Mouse (Mus musculus) midbrain, embryonic 12.5 days (tissue): ENCODE data around the gene Ash1l. TPM values are rescaled to one million over a fixed set of nuclear protein-coding genes. Genes with fewer than 3 reads are reported as not detected.
"Not testable (repeated sequence)": the region's sequence is repeated elsewhere in the genome, so short reads cannot be mapped to it uniquely, and the experiment has no call there.

Experiments
- ATAC-seq: fragments of 200-750 bp; cut with Nextera tagmentation; 2 replicates; pipeline ENCODE4 v1.8.0; 2017; ENCODE audit warnings: low read depth, moderate TSS enrichment, moderate library complexity; ENCODE audit not compliant: low FRiP score
- H3K27ac ChIP-seq: fragments of 300-500 bp; sonication (generic); replicated peaks from 2 replicates; pipeline ENCODE4 v1.5.1; 2016; ENCODE audit warnings: mild to moderate bottlenecking
- H3K27me3 ChIP-seq: fragments of 300-500 bp; sonication (generic); 2 replicates; pipeline ENCODE4 v1.6.1; 2016; ENCODE audit warnings: mild to moderate bottlenecking
- H3K36me3 ChIP-seq: fragments of 300-500 bp; sonication (generic); 2 replicates; pipeline ENCODE4 v1.6.1; 2016
- H3K4me1 ChIP-seq: fragments of 300-500 bp; sonication (generic); 2 replicates; pipeline ENCODE4 v1.6.1; 2016
- H3K4me2 ChIP-seq: fragments of 300-500 bp; sonication (generic); replicated peaks from 2 replicates; pipeline ENCODE4 v1.6.1; 2016; ENCODE audit warnings: mild to moderate bottlenecking, moderate library complexity
- H3K4me3 ChIP-seq: fragments of 300-500 bp; sonication (generic); 2 replicates; pipeline ENCODE4 v1.5.1; 2016; ENCODE audit warnings: mild to moderate bottlenecking
- H3K9ac ChIP-seq: fragments of 300-500 bp; sonication (generic); replicated peaks from 2 replicates; pipeline ENCODE4 v1.6.1; 2016; ENCODE audit warnings: mild to moderate bottlenecking, moderate library complexity
- H3K9me3 ChIP-seq: fragments of 300-500 bp; sonication (generic); 2 replicates; pipeline ENCODE4 v1.6.1; 2016; ENCODE audit warnings: mild to moderate bottlenecking
- WGBS: fragments of 180-500 bp; shearing (Covaris S2); methylation state at CpG from one replicate; pipeline ENCODE4 v1.1.7; 2016; 5-methylcytosine and 5-hydroxymethylcytosine counted together
- polyA plus RNA-seq: library from polyadenylated mRNA; unstranded; fragments of >200 nt; fragmentation: Nextera tagmentation; extraction: Ambion mirVana; gene quantifications from 2 replicates; pipeline ENCODE4 v1.2.1, GENCODE M21; 2016

Gene Ash1l
- polyA plus RNA-seq, 1 experiment from 2014 or later, result 23.7 TPM

DNA sequence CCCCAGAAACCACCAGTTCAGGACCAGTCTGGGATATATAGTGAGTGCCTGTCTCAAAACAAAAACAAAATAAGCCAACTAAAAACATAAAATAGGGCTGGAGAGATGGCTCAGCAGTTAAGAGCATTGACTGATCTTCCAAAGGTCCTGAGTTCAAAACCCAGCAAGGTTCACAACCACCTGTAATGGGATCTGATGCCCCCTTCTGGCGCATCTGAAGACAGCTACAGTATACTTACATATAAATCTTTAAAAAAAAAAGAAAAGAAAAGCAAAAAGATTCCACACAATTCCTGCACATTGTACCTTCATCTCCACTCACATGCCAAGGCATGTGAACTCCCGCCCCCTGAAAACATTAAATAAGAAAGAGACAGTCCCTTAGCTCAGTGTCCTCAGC, 24.8 kb upstream of the Ash1l start:
- Histone ChIP-seq H3K9ac (no peak overlapping the region), H3K36me3 (peaks cover 93% of the 10 kb centered on the region), H3K4me3 (no peak overlapping the region), H3K4me2 (no peak overlapping the region), H3K4me1 (no peaks in the 10 kb centered on the region), H3K9me3 (0 out of 2 replicates have a peak, but pooled peaks cover 5% of the 10 kb centered on the region), H3K27ac (no peak overlapping the region), H3K27me3 (no peaks in the 10 kb centered on the region)
- 93% methylated on average over 2 of the region's 2 CpGs for WGBS
- ATAC-seq, result no peak

GRCm38 (mm10) chr3:88929501-88929900, 20.9 kb upstream of the Ash1l start:
- H3K9me3 ChIP-seq, result no peaks in the 10 kb centered on the region
- H3K36me3 ChIP-seq, result peaks cover 79% of the 10 kb centered on the region
- H3K4me1 ChIP-seq, result no peaks in the 10 kb centered on the region
- H3K9ac ChIP-seq, result no peak overlapping the region
- no peaks in the 10 kb centered on the region for H3K27me3 ChIP-seq
- H3K4me3 ChIP-seq, result no peak overlapping the region
- 91% methylated on average over 3 of the region's 3 CpGs for WGBS
- no peak overlapping the region for H3K27ac ChIP-seq
- no peak for ATAC-seq
- no peak overlapping the region for H3K4me2 ChIP-seq

DNA sequence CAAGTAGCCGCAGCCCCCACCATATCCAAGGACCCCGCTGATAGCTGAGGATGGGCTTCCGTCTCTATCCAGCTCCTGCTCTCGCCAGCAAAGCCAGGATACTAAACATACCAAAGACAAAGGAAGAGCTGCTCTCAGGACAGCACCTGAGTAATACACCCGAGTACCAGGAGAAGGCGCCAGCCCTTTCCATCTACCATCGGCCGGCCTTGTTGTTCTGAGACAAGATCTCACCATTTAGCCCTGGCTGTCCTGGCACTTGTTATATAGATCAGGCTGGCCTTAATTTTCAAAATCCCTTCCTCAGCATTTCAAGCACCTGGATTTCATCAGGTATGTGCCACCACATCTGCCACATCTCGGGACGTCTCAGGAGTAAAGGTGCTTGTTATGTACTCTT, 11.4 kb upstream of the Ash1l start:
- WGBS, result 93% methylated on average over 10 of the region's 10 CpGs
- Histone ChIP-seq H3K36me3 (peaks cover 55% of the 10 kb centered on the region), H3K27ac (no peak overlapping the region)

GRCm38 (mm10) chr3:88939749-88940148, 10.7 kb upstream of the Ash1l start:
- H3K9ac ChIP-seq, result no peak overlapping the region
- H3K4me3 ChIP-seq, result no peak overlapping the region
- no peak overlapping the region for H3K27ac ChIP-seq
- H3K9me3 ChIP-seq, result no peaks in the 10 kb centered on the region
- peaks cover 48% of the 10 kb centered on the region for H3K36me3 ChIP-seq
- H3K27me3 ChIP-seq, result no peaks in the 10 kb centered on the region
- WGBS, result 76% methylated on average over 3 of the region's 3 CpGs
- no peak overlapping the region for H3K4me2 ChIP-seq
- ATAC-seq, result no peak
- H3K4me1 ChIP-seq, result no peaks in the 10 kb centered on the region

More for the DNA sequence above, 11.4 kb upstream of the Ash1l start:
- Histone ChIP-seq H3K27me3 (no peaks in the 10 kb centered on the region), H3K4me2 (no peak overlapping the region), H3K9ac (no peak overlapping the region), H3K4me3 (no peak overlapping the region), H3K4me1 (no peaks in the 10 kb centered on the region), H3K9me3 (no peaks in the 10 kb centered on the region)
- no peak for ATAC-seq

- Histone ChIP-seq H3K4me3 (no peak overlapping the region), H3K27me3 (no peaks in the 10 kb centered on the region), H3K4me2 (no peak overlapping the region), H3K27ac (no peak overlapping the region), H3K4me1 (no peaks in the 10 kb centered on the region), H3K36me3 (peaks cover 31% of the 10 kb centered on the region), H3K9me3 (no peaks in the 10 kb centered on the region), H3K9ac (no peak overlapping the region)
- WGBS, result 94% methylated on average over 10 of the region's 10 CpGs
- ATAC-seq, result no peak
Measured at GRCm38 (mm10) chr3:88942316-88942880, 8.0 kb upstream of the Ash1l start.

DNA sequence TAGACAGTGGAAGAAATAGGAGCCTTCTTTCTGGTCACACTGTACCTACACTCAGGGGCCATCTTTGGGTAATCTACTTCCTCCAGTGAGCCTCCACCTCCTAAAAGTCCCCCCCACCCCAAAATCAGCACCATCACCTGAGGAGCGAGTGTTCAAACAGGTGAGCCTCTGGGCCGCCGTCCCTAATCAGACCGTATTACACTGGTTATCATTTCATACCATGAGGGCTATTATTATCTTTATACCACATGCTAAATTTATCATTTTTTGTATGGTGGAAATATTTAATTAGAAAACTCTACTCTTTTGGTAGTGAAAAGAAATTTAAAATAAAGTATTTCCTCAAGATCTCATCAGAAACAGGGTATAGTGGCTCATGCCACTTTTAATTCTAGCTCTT, 6.3 kb upstream of the Ash1l start:
- H3K4me1 ChIP-seq, result peaks cover 16% of the 10 kb centered on the region
- ATAC-seq, result no peak
- no peak overlapping the region for H3K9ac ChIP-seq
- H3K4me3 ChIP-seq, result no peak overlapping the region
- WGBS, result 97% methylated on average over 4 of the region's 4 CpGs
- H3K27me3 ChIP-seq, result no peaks in the 10 kb centered on the region
- H3K9me3 ChIP-seq, result no peaks in the 10 kb centered on the region
- no peak overlapping the region for H3K27ac ChIP-seq
- no peak overlapping the region for H3K4me2 ChIP-seq
- peaks cover 21% of the 10 kb centered on the region for H3K36me3 ChIP-seq

- under 1% methylated on average over 67 of the region's 92 CpGs for WGBS
- Histone ChIP-seq H3K4me3 (peak overlapping the region; percentile 90), H3K9me3 (no peaks in the 10 kb centered on the region), H3K27ac (peak overlapping the region; percentile 99), H3K36me3 (no peaks in the 10 kb centered on the region), H3K27me3 (no peaks in the 10 kb centered on the region), H3K9ac (peak overlapping the region; percentile 94), H3K4me1 (peaks cover 32% of the 10 kb centered on the region), H3K4me2 (peak overlapping the region; percentile 73)
- ATAC-seq, result peak; percentile 93
Measured at GRCm38 (mm10) chr3:88949786-88950575, 441 bp upstream of the Ash1l start.

DNA sequence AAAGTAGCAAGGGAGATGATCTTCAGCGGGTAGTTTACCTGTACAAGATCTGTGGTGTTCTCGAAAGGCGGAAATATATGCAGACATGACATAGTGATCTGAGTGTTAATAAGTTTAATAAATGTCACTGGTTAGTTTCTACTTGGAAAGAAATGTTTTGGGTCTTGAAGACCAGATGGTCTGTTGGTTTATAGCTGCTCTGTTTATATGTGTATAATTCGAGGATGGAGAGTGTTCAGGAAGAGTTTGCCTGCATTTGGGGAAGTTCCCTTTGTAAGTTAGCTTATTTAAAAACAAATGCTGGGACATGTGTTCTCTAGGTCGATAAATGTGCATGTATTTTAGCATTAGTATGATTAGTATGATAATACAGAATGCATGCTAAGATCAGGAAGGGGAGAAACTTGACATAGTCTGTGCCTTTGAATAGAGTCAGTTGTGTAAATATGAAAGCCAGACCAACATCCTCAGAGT, 942 bp downstream of the Ash1l start:
- under 1% methylated on average over 5 of the region's 5 CpGs for WGBS
- H3K9ac ChIP-seq, result peak overlapping the region; percentile 94
- H3K4me1 ChIP-seq, result peaks cover 32% of the 10 kb centered on the region
- H3K27me3 ChIP-seq, result no peaks in the 10 kb centered on the region
- no peaks in the 10 kb centered on the region for H3K36me3 ChIP-seq
- ATAC-seq, result no peak
- H3K9me3 ChIP-seq, result no peaks in the 10 kb centered on the region
- H3K4me3 ChIP-seq, result peak overlapping the region; percentile 90
- H3K4me2 ChIP-seq, result peak overlapping the region; percentile 73
- peak overlapping the region; percentile 99 for H3K27ac ChIP-seq

- H3K4me1 ChIP-seq, result peaks cover 25% of the 10 kb centered on the region
- no peak overlapping the region for H3K4me3 ChIP-seq
- WGBS, result 93% methylated on average over 4 of the region's 4 CpGs
- H3K27ac ChIP-seq, result no peak overlapping the region
- H3K9ac ChIP-seq, result no peak overlapping the region
- no peak for ATAC-seq
- H3K4me2 ChIP-seq, result no peak overlapping the region
- H3K36me3 ChIP-seq, result no peaks in the 10 kb centered on the region
- no peaks in the 10 kb centered on the region for H3K9me3 ChIP-seq
- no peaks in the 10 kb centered on the region for H3K27me3 ChIP-seq
Measured at GRCm38 (mm10) chr3:88953246-88953645, 2.8 kb downstream of the Ash1l start.

DNA sequence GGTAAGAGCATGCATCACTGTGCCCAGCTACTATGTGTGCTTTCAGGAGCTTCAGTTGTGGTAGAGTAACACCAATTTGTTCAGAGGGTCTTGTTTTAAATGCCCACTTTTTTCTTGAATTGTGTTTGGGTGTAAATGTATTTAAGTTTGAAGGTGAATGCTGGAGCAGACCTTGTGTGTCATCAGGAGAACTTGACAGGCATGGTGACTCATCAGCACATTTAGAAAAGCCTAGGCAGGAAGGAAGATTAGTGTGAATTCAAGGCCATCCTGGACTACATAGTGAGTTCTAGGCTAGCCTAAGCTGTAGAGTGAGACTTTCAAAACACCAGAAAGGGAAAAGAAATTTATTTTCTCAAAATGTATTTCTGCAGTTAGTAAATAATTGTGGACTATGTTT, 3.3 kb downstream of the Ash1l start:
- Histone ChIP-seq H3K9ac (no peak overlapping the region), H3K4me3 (no peak overlapping the region), H3K36me3 (no peaks in the 10 kb centered on the region), H3K27me3 (no peaks in the 10 kb centered on the region), H3K9me3 (no peaks in the 10 kb centered on the region), H3K4me2 (no peak overlapping the region), H3K27ac (no peak overlapping the region), H3K4me1 (peaks cover 21% of the 10 kb centered on the region)
- ATAC-seq, result no peak

- not testable (repeated sequence) for H3K27ac ChIP-seq, H3K27me3 ChIP-seq, H3K9ac ChIP-seq, H3K9me3 ChIP-seq, H3K4me3 ChIP-seq, H3K4me1 ChIP-seq, H3K4me2 ChIP-seq, H3K36me3 ChIP-seq, ATAC-seq
Measured at GRCm38 (mm10) chr3:88963211-88963610, 12.8 kb downstream of the Ash1l start.

DNA sequence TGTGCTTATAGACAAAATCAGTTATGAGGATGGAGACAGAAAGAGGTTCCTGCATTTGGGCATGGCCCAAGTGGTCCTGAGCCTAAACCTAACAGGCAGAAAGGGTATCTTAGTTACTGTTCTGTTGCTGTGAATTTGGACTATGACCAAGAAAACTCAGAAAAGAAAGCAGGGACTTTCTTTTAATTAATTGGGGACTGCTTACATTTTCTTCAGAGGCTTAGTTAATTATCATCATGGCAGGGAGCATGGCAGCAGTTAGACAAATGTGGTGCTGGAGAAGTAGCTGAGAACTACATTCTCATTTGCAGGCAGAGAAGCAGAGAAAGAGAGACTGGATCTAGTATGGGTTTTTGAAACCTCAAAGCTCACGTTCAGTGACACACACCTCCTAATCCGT, 24.6 kb downstream of the Ash1l start:
- no peaks in the 10 kb centered on the region for H3K4me1 ChIP-seq
- H3K27ac ChIP-seq, result no peak overlapping the region
- no peaks in the 10 kb centered on the region for H3K9me3 ChIP-seq
- H3K4me3 ChIP-seq, result no peak overlapping the region
- no peaks in the 10 kb centered on the region for H3K27me3 ChIP-seq
- 88% methylated on average over 2 of the region's 2 CpGs for WGBS
- no peak overlapping the region for H3K4me2 ChIP-seq
- H3K9ac ChIP-seq, result no peak overlapping the region
- H3K36me3 ChIP-seq, result peaks cover 6% of the 10 kb centered on the region
- no peak for ATAC-seq
